Mouse (Mus musculus): Measurements from ENCODE around the gene Fbxw8.

The Fbxw8 gene

GRCm38 (mm10) chr5:118154839-118155564 is at the start of gene Fbxw8:
Gene Fbxw8 (minus strand): TSS chr5:118155464.
- peak; percentile 87 for DNase-seq (ENCODE audit: low spot score)

- no peak for DNase-seq (ENCODE audit: low spot score)
Measured at GRCm38 (mm10) chr5:118204675-118205440, 49.6 kb upstream of the Fbxw8 start.

- no peak for DNase-seq (ENCODE audit: low spot score)
Measured at GRCm38 (mm10) chr5:118199670-118200069, 44.4 kb upstream of the Fbxw8 start.

GRCm38 (mm10) chr5:118197421-118197820 is 42.2 kb upstream of the Fbxw8 start:
- DNase-seq (ENCODE audit: low spot score), result no peak

GRCm38 (mm10) chr5:118192221-118192620 is 37.0 kb upstream of the Fbxw8 start:
- DNase-seq (ENCODE audit: low spot score), result no peak

- no peak for DNase-seq (ENCODE audit: low spot score)
Measured at GRCm38 (mm10) chr5:118190491-118190890, 35.2 kb upstream of the Fbxw8 start.

GRCm38 (mm10) chr5:118188356-118188755 is 33.1 kb upstream of the Fbxw8 start:
- no peak for DNase-seq (ENCODE audit: low spot score)

GRCm38 (mm10) chr5:118186903-118187633 is 31.8 kb upstream of the Fbxw8 start:
- no peak for DNase-seq (ENCODE audit: low spot score)

GRCm38 (mm10) chr5:118177640-118178039 is 22.4 kb upstream of the Fbxw8 start:
- DNase-seq (ENCODE audit: low spot score), result no peak

GRCm38 (mm10) chr5:118175137-118175536 is 19.9 kb upstream of the Fbxw8 start:
- DNase-seq (ENCODE audit: low spot score), result no peak

- no peak for DNase-seq (ENCODE audit: low spot score)
Measured at GRCm38 (mm10) chr5:118174310-118175009, 19.2 kb upstream of the Fbxw8 start.

- DNase-seq (ENCODE audit: low spot score), result no peak
Measured at GRCm38 (mm10) chr5:118172078-118172723, 16.9 kb upstream of the Fbxw8 start.

- no peak for DNase-seq (ENCODE audit: low spot score)
Measured at GRCm38 (mm10) chr5:118171665-118172064, 16.4 kb upstream of the Fbxw8 start.

GRCm38 (mm10) chr5:118170888-118171529 is 15.7 kb upstream of the Fbxw8 start:
- no peak for DNase-seq (ENCODE audit: low spot score)

GRCm38 (mm10) chr5:118169222-118170221 is 14.3 kb upstream of the Fbxw8 start:
- DNase-seq (ENCODE audit: low spot score), result no peak

GRCm38 (mm10) chr5:118167561-118167995 is 12.3 kb upstream of the Fbxw8 start:
- no peak for DNase-seq (ENCODE audit: low spot score)

GRCm38 (mm10) chr5:118165462-118165861 is 10.2 kb upstream of the Fbxw8 start:
- no peak for DNase-seq (ENCODE audit: low spot score)

- DNase-seq (ENCODE audit: low spot score), result no peak
Measured at GRCm38 (mm10) chr5:118164581-118164980, 9.3 kb upstream of the Fbxw8 start, which contains the start of gene Hrk. Gene Hrk (plus strand): TSS chr5:118164648.

- no peak for DNase-seq (ENCODE audit: low spot score)
Measured at GRCm38 (mm10) chr5:118160691-118161090, 5.4 kb upstream of the Fbxw8 start.

- DNase-seq (ENCODE audit: low spot score), result no peak
Measured at GRCm38 (mm10) chr5:118156976-118157375, 1.7 kb upstream of the Fbxw8 start.
